Comparison of ENCODE assay signal across 16 mouse cellular contexts in the genomic region with DNA sequence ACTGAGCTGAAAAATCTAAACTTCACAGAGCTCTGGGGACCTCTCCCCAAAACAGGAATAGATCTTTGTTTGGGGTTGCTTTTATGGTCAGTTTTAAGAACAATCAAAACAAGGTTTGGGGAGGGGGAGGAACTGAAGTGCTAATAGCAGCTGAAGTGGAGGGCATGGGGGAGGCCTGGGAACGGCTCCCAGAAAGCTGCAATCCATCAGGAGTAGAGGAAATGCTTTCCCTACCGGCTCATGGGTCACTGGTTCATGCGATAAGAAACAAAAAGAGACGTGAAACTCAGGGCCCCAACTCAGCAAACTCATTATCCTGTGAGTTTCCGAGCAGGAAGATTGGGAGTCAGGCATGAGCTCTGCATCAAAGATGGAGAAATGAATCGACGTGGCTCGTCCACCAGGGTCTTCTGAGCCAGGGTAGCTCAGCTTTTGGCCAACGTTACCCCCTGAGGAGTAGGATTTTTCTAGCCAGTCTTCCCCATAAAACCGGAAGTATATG.
DNase-seq lines count a peak whose midpoint lies in the region; ATAC-seq and TF ChIP-seq lines count a peak whose summit lies in the region.
"Had no signal": no experiment of that assay in that cellular context is flagged by ENCODE, and none has a peak within 500 bp of the region (broad histone marks: within the 10 kb centered on the region; RNA-seq: fewer than 3 reads in every experiment).

No protein-coding gene starts in this region.

- H3K9me3 ChIP-seq in heart, embryonic 12.5 days (replicated peaks) = no peaks in the 10 kb centered on the region
- H3K9me3 ChIP-seq in liver, postnatal 0 days (ENCODE audit: low read length) = no peaks in the 10 kb centered on the region
- no peaks in the 10 kb centered on the region for H3K9me3 ChIP-seq in liver, embryonic 12.5 days (replicated peaks)
- H3K9me3 ChIP-seq in kidney, embryonic 14.5 days (ENCODE audit: control insufficient read depth, low read length) = no peaks in the 10 kb centered on the region
- H3K9me3 ChIP-seq in forebrain, postnatal 0 days (ENCODE audit: low read length) = no peaks in the 10 kb centered on the region
- H3K9me3 ChIP-seq: midbrain, embryonic 13.5 days; neural tube, embryonic 15.5 days had no signal

- no peak overlapping the region for H3K4me3 ChIP-seq in heart, embryonic 12.5 days
- no peak overlapping the region for H3K4me3 ChIP-seq in liver, postnatal 0 days (ENCODE audit: low read depth, low read length)
- H3K4me3 ChIP-seq in liver, embryonic 12.5 days = no peak overlapping the region
- H3K4me3 ChIP-seq in kidney, embryonic 14.5 days (ENCODE audit: low read length) = no peak overlapping the region
- H3K4me3 ChIP-seq in forebrain, postnatal 0 days (ENCODE audit: low read depth, low read length) = no peak overlapping the region
- H3K4me3 ChIP-seq: midbrain, embryonic 13.5 days; myocyte; neural tube, embryonic 15.5 days had no signal

- WGBS in heart, embryonic 12.5 days = 34% methylated on average over 10 of the region's 10 CpGs
- WGBS in liver, postnatal 0 days (ENCODE audit: insufficient replicate concordance) = 35% methylated on average over 10 of the region's 10 CpGs
- WGBS in liver, embryonic 12.5 days (ENCODE audit: insufficient replicate concordance) = 45% methylated on average over 10 of the region's 10 CpGs
- WGBS in kidney, embryonic 14.5 days = 25% methylated on average over 10 of the region's 10 CpGs
- 59% methylated on average over 10 of the region's 10 CpGs for WGBS in forebrain, postnatal 0 days

- H3K9ac ChIP-seq in heart, embryonic 12.5 days = no peak overlapping the region
- no peak overlapping the region for H3K9ac ChIP-seq in liver, postnatal 0 days (replicated peaks)
- no peak overlapping the region for H3K9ac ChIP-seq in liver, embryonic 12.5 days
- no peak overlapping the region for H3K9ac ChIP-seq in kidney, embryonic 14.5 days (ENCODE audit: low read depth, low read length)
- H3K9ac ChIP-seq in forebrain, postnatal 0 days = no peak overlapping the region
- H3K9ac ChIP-seq: midbrain, embryonic 13.5 days; neural tube, embryonic 15.5 days had no signal

- ATAC-seq in heart, embryonic 12.5 days (ENCODE audit: insufficient number of reproducible peaks, low FRiP score) = peak; percentile 67; the same call in 1 of the 2 replicates
- ATAC-seq in liver, postnatal 0 days = no peak
- no peak for ATAC-seq in liver, embryonic 12.5 days
- ATAC-seq in kidney, embryonic 14.5 days (ENCODE audit: low FRiP score, low TSS enrichment) = peak; percentile 72
- no peak for ATAC-seq in forebrain, postnatal 0 days
- ATAC-seq: midbrain, embryonic 13.5 days had no signal

- H3K27ac ChIP-seq in heart, embryonic 12.5 days (ENCODE audit: poor library complexity, severe bottlenecking) = peak overlapping the region; percentile 50
- H3K27ac ChIP-seq in liver, postnatal 0 days (ENCODE audit: low read depth) = 0 out of 2 replicates have a peak overlapping the region, but pooled peaks have one; percentile 6
- H3K27ac ChIP-seq in liver, embryonic 12.5 days = no peak overlapping the region
- peak overlapping the region; percentile 61 for H3K27ac ChIP-seq in kidney, embryonic 14.5 days (ENCODE audit: low read depth, low read length)
- H3K27ac ChIP-seq in forebrain, postnatal 0 days (ENCODE audit: low read depth, low read length) = no peak overlapping the region
- H3K27ac ChIP-seq: midbrain, embryonic 13.5 days; neural tube, embryonic 15.5 days had no signal

- no peaks in the 10 kb centered on the region for H3K36me3 ChIP-seq in heart, embryonic 12.5 days
- H3K36me3 ChIP-seq in liver, postnatal 0 days (replicated peaks; ENCODE audit: insufficient read depth, low read length) = no peaks in the 10 kb centered on the region
- no peaks in the 10 kb centered on the region for H3K36me3 ChIP-seq in liver, embryonic 12.5 days
- no peaks in the 10 kb centered on the region for H3K36me3 ChIP-seq in kidney, embryonic 14.5 days (ENCODE audit: control insufficient read depth, insufficient read depth, low read length)
- H3K36me3 ChIP-seq in forebrain, postnatal 0 days (ENCODE audit: insufficient read depth) = no peaks in the 10 kb centered on the region
- H3K36me3 ChIP-seq: midbrain, embryonic 13.5 days; neural tube, embryonic 15.5 days had no signal

- TF ChIP-seq EP300 in liver, postnatal 0 days (IDR thresholded peaks at IDR 0.05; ENCODE audit: low read depth) = 0 out of 2 replicates have a peak, but pooled peaks have one; percentile 9

- DNase-seq in heart, adult 18-20 months = no peak
- no peak for DNase-seq in liver, postnatal 0 days
- peak; percentile 19 to 24 for DNase-seq in kidney, postnatal 36 days
- no peak for DNase-seq in forebrain, postnatal 0 days
- DNase-seq: adrenal gland, postnatal 36 days; B cell, adult 2 months; cerebellum, adult 2 months; lung, adult 2 months; right cerebral cortex, adult 18-20 months; thymus, adult 18-20 months had no signal

- H3K4me2 ChIP-seq in heart, embryonic 12.5 days = no peak overlapping the region
- no peak overlapping the region for H3K4me2 ChIP-seq in liver, postnatal 0 days (ENCODE audit: low read depth, low read length)
- no peak overlapping the region for H3K4me2 ChIP-seq in liver, embryonic 12.5 days
- H3K4me2 ChIP-seq in kidney, embryonic 14.5 days (replicated peaks; ENCODE audit: low read depth, low read length) = no peak overlapping the region
- H3K4me2 ChIP-seq in forebrain, postnatal 0 days (ENCODE audit: low read depth) = no peak overlapping the region
- H3K4me2 ChIP-seq: midbrain, embryonic 13.5 days; neural tube, embryonic 15.5 days had no signal

- no peak for TF ChIP-seq CTCF in liver, postnatal 0 days (IDR thresholded peaks at IDR 0.05; ENCODE audit: low read depth)
- TF ChIP-seq CTCF in forebrain, postnatal 0 days (IDR thresholded peaks at IDR 0.05; ENCODE audit: low read depth) = no peak

- no peaks in the 10 kb centered on the region for H3K27me3 ChIP-seq in heart, embryonic 12.5 days (replicated peaks)
- no peaks in the 10 kb centered on the region for H3K27me3 ChIP-seq in liver, postnatal 0 days (ENCODE audit: insufficient read depth, low read length)
- H3K27me3 ChIP-seq in liver, embryonic 12.5 days (replicated peaks) = no peaks in the 10 kb centered on the region
- no peaks in the 10 kb centered on the region for H3K27me3 ChIP-seq in kidney, embryonic 14.5 days (ENCODE audit: control insufficient read depth, insufficient read depth, low read length)
- no peaks in the 10 kb centered on the region for H3K27me3 ChIP-seq in forebrain, postnatal 0 days (ENCODE audit: insufficient read depth, low read length)
- H3K27me3 ChIP-seq: midbrain, embryonic 13.5 days had no signal

- H3K4me1 ChIP-seq in heart, embryonic 12.5 days (replicated peaks) = peaks cover 7% of the 10 kb centered on the region; the same call in 1 of the 2 replicates
- H3K4me1 ChIP-seq in liver, postnatal 0 days (ENCODE audit: insufficient read depth) = no peaks in the 10 kb centered on the region
- H3K4me1 ChIP-seq in liver, embryonic 12.5 days = no peaks in the 10 kb centered on the region
- peaks cover 10% of the 10 kb centered on the region; the same call in 1 of the 2 replicates for H3K4me1 ChIP-seq in kidney, embryonic 14.5 days (ENCODE audit: control insufficient read depth, insufficient read depth, low read length)
- no peaks in the 10 kb centered on the region for H3K4me1 ChIP-seq in forebrain, postnatal 0 days (ENCODE audit: insufficient read depth)
- H3K4me1 ChIP-seq: midbrain, embryonic 13.5 days had no signal

Comparison
In these comparisons a context has a peak if more than half of its experiments do, and no peak if none do; other contexts are left out.
1. H3K27ac ChIP-seq: peak in heart, embryonic 12.5 days (single experiment), liver, postnatal 0 days (single experiment) and kidney, embryonic 14.5 days (single experiment); none in liver, embryonic 12.5 days (single experiment) and forebrain, postnatal 0 days (single experiment).
2. ATAC-seq: peak in heart, embryonic 12.5 days (single experiment) and kidney, embryonic 14.5 days (single experiment); none in liver, postnatal 0 days (single experiment), liver, embryonic 12.5 days (single experiment) and forebrain, postnatal 0 days (single experiment).
3. DNase-seq: peak in kidney, postnatal 36 days (2 of 2); none in heart, adult 18-20 months (0 of 2), liver, postnatal 0 days (single experiment) and forebrain, postnatal 0 days (single experiment).